Comparison of ENCODE assay signal across 8 mouse cellular contexts in genomic region chr15:11036535-11037375, GRCm38 (mm10). TPM values are rescaled to one million over a fixed set of nuclear protein-coding genes. Genes with fewer than 3 reads are reported as not detected.
DNase-seq lines count a peak whose midpoint lies in the region; ATAC-seq lines count a peak whose summit lies in the region.

No protein-coding gene starts in this region.

- H3K4me1 ChIP-seq in heart, embryonic 12.5 days (replicated peaks) = peaks cover 20% of the 10 kb centered on the region
- peaks cover 4% of the 10 kb centered on the region; the same call in 1 of the 2 replicates for H3K4me1 ChIP-seq in forebrain, embryonic 14.5 days (ENCODE audit: control insufficient read depth, insufficient read depth, low read length)
- H3K4me1 ChIP-seq in neural tube, embryonic 14.5 days (ENCODE audit: control insufficient read depth, insufficient read depth, low read length) = peaks cover 18% of the 10 kb centered on the region

- H3K27me3 ChIP-seq in heart, embryonic 12.5 days (replicated peaks) = peaks cover 62% of the 10 kb centered on the region
- H3K27me3 ChIP-seq in forebrain, embryonic 14.5 days (replicated peaks; ENCODE audit: control insufficient read depth, insufficient read depth, low read length) = peaks cover 37% of the 10 kb centered on the region
- H3K27me3 ChIP-seq in neural tube, embryonic 14.5 days (ENCODE audit: control insufficient read depth, insufficient read depth, low read length) = peaks cover 36% of the 10 kb centered on the region

- WGBS in heart, embryonic 12.5 days = 3% methylated on average over 49 of the region's 49 CpGs
- 1% methylated on average over 49 of the region's 49 CpGs for WGBS in forebrain, embryonic 14.5 days
- 2% methylated on average over 49 of the region's 49 CpGs for WGBS in neural tube, embryonic 14.5 days

- H3K4me3 ChIP-seq in heart, embryonic 12.5 days = peak overlapping the region; percentile 38
- peak overlapping the region; percentile 29 for H3K4me3 ChIP-seq in forebrain, embryonic 14.5 days (ENCODE audit: low read depth, low read length)
- peak overlapping the region; percentile 27 for H3K4me3 ChIP-seq in neural tube, embryonic 14.5 days (ENCODE audit: low read depth, low read length)

- H3K27ac ChIP-seq in heart, embryonic 12.5 days (ENCODE audit: poor library complexity, severe bottlenecking) = no peak overlapping the region
- no peak overlapping the region for H3K27ac ChIP-seq in forebrain, embryonic 14.5 days (ENCODE audit: low read depth, low read length)
- no peak overlapping the region for H3K27ac ChIP-seq in neural tube, embryonic 14.5 days (ENCODE audit: low read depth, low read length)

- no peaks in the 10 kb centered on the region for H3K36me3 ChIP-seq in heart, embryonic 12.5 days
- H3K36me3 ChIP-seq in forebrain, embryonic 14.5 days (ENCODE audit: control insufficient read depth, insufficient read depth, low read length) = no peaks in the 10 kb centered on the region
- no peaks in the 10 kb centered on the region for H3K36me3 ChIP-seq in neural tube, embryonic 14.5 days (ENCODE audit: control insufficient read depth, insufficient read depth, low read length)

- no peaks in the 10 kb centered on the region for H3K9me3 ChIP-seq in heart, embryonic 12.5 days (replicated peaks)
- no peaks in the 10 kb centered on the region for H3K9me3 ChIP-seq in forebrain, embryonic 14.5 days (replicated peaks; ENCODE audit: control insufficient read depth, low read length)
- no peaks in the 10 kb centered on the region for H3K9me3 ChIP-seq in neural tube, embryonic 14.5 days (ENCODE audit: control insufficient read depth, low read length)

- intact Hi-C loops in left cerebral cortex, postnatal 4 days (cut with DNase I) = loop anchor here (5.0 to 10.0 kb wide), 2 partner anchors 112 to 281 kb away; no protein-coding TSS in a partner anchor

- 0 out of 2 replicates have a peak overlapping the region, but pooled peaks have one; percentile 1 for H3K9ac ChIP-seq in heart, embryonic 12.5 days
- peak overlapping the region; percentile 40; the same call in 1 of the 2 replicates for H3K9ac ChIP-seq in forebrain, embryonic 14.5 days (ENCODE audit: low read length)
- H3K9ac ChIP-seq in neural tube, embryonic 14.5 days (replicated peaks; ENCODE audit: low read depth, low read length) = peak overlapping the region; percentile 52; the same call in 1 of the 2 replicates

- H3K4me2 ChIP-seq in heart, embryonic 12.5 days = peak overlapping the region; percentile 67
- H3K4me2 ChIP-seq in forebrain, embryonic 14.5 days (ENCODE audit: low read length) = peak overlapping the region; percentile 55
- peak overlapping the region; percentile 70 for H3K4me2 ChIP-seq in neural tube, embryonic 14.5 days (ENCODE audit: low read depth, low read length)

- no peak for DNase-seq in heart, adult 18-20 months
- peak; percentile 25 for DNase-seq in R1 (ENCODE audit: low read depth, low spot score)
- peak; percentile 5 for DNase-seq in forebrain, embryonic 14.5 days (ENCODE audit: low spot score)
- DNase-seq in left cerebral cortex, postnatal 4 days = peak; percentile 14
- DNase-seq in adrenal gland, adult (ENCODE audit: inconsistent age in 2 of 2, low spot score in 1 of 2) = no peak

- ATAC-seq in heart, embryonic 12.5 days (ENCODE audit: insufficient number of reproducible peaks, low FRiP score) = no peak
- peak; percentile 27; the same call in 1 of the 2 replicates for ATAC-seq in forebrain, embryonic 14.5 days
- peak; percentile 52 for ATAC-seq in neural tube, embryonic 14.5 days (ENCODE audit: low read depth)
- no peak for ATAC-seq in granulocyte monocyte progenitor cell, adult 5-6 weeks (replicated peaks; ENCODE audit: poor library complexity, severe bottlenecking)

RNA-seq across cellular contexts. Expression of gene Rxfp3, which starts 1.0 kb away (rescaled TPM):
- 0.06 TPM in 2 replicates for polyA plus RNA-seq in heart, embryonic 12.5 days (2016; fragmentation: Nextera tagmentation; extraction: Ambion mirVana)
- total RNA-seq in heart, adult 18-20 months (2021) = under 1 TPM in 1 of 2 experiments, not detected in 1; 0.05 TPM
- 1.2 TPM in 2 replicates for polyA plus RNA-seq in forebrain, embryonic 14.5 days (2014; fragmentation: Nextera tagmentation; extraction: Ambion mirVana)
- total RNA-seq in left cerebral cortex, postnatal 4 days (2021) = 1 to 10 TPM; 4.4 to 5.6 TPM
- polyA plus RNA-seq in neural tube, embryonic 14.5 days (2014; fragmentation: Nextera tagmentation; extraction: Ambion mirVana) = 1.2 and 1.7 TPM in 2 replicates
- not detected in 2 replicates for total RNA-seq in granulocyte monocyte progenitor cell, adult 5-6 weeks (2014; fragmentation: Nextera tagmentation)
- total RNA-seq in granulocyte monocyte progenitor cell, adult 5-6 weeks (2017) = not detected in 2 replicates

RNA-seq across cellular contexts. Expression of gene Adamts12, which starts 27.8 kb away (rescaled TPM):
- polyA plus RNA-seq in heart, embryonic 12.5 days (2016; fragmentation: Nextera tagmentation; extraction: Ambion mirVana) = 1.1 and 1.4 TPM in 2 replicates
- total RNA-seq in heart, adult 18-20 months (2021) = 1 to 10 TPM; 1.0 to 1.9 TPM
- polyA plus RNA-seq in forebrain, embryonic 14.5 days (2014; fragmentation: Nextera tagmentation; extraction: Ambion mirVana) = 0.88 and 1.4 TPM in 2 replicates
- 1 to 10 TPM; 5.2 to 6.5 TPM for total RNA-seq in left cerebral cortex, postnatal 4 days (2021)
- polyA plus RNA-seq in neural tube, embryonic 14.5 days (2014; fragmentation: Nextera tagmentation; extraction: Ambion mirVana) = 2.2 and 4.1 TPM in 2 replicates
- not detected in 2 replicates for total RNA-seq in granulocyte monocyte progenitor cell, adult 5-6 weeks (2014; fragmentation: Nextera tagmentation)
- not detected in 2 replicates for total RNA-seq in granulocyte monocyte progenitor cell, adult 5-6 weeks (2017)

RNA-seq across cellular contexts. Expression of gene Slc45a2, which starts 36.2 kb away (rescaled TPM):
- 0.08 TPM in 1 of 2 replicates, not detected in the other for polyA plus RNA-seq in heart, embryonic 12.5 days (2016; fragmentation: Nextera tagmentation; extraction: Ambion mirVana)
- not detected for total RNA-seq in heart, adult 18-20 months (2021)
- polyA plus RNA-seq in forebrain, embryonic 14.5 days (2014; fragmentation: Nextera tagmentation; extraction: Ambion mirVana) = 0.07 TPM in 1 of 2 replicates, not detected in the other
- not detected for total RNA-seq in left cerebral cortex, postnatal 4 days (2021)
- 0.07 TPM in 1 of 2 replicates, not detected in the other for polyA plus RNA-seq in neural tube, embryonic 14.5 days (2014; fragmentation: Nextera tagmentation; extraction: Ambion mirVana)
- total RNA-seq in granulocyte monocyte progenitor cell, adult 5-6 weeks (2014; fragmentation: Nextera tagmentation) = not detected in 2 replicates
- total RNA-seq in granulocyte monocyte progenitor cell, adult 5-6 weeks (2017) = not detected in 2 replicates

RNA-seq across cellular contexts. Expression of gene Amacr, which starts 55.2 kb away (rescaled TPM):
- polyA plus RNA-seq in heart, embryonic 12.5 days (2016; fragmentation: Nextera tagmentation; extraction: Ambion mirVana) = 13.2 and 13.8 TPM in 2 replicates
- 10 to 100 TPM; 35.3 to 36.0 TPM for total RNA-seq in heart, adult 18-20 months (2021)
- polyA plus RNA-seq in forebrain, embryonic 14.5 days (2014; fragmentation: Nextera tagmentation; extraction: Ambion mirVana) = 11.4 and 12.9 TPM in 2 replicates
- 1 to 10 TPM; 5.8 to 7.2 TPM for total RNA-seq in left cerebral cortex, postnatal 4 days (2021)
- polyA plus RNA-seq in neural tube, embryonic 14.5 days (2014; fragmentation: Nextera tagmentation; extraction: Ambion mirVana) = 14.2 TPM in 2 replicates
- 3.2 and 3.5 TPM in 2 replicates for total RNA-seq in granulocyte monocyte progenitor cell, adult 5-6 weeks (2014; fragmentation: Nextera tagmentation)
- total RNA-seq in granulocyte monocyte progenitor cell, adult 5-6 weeks (2017) = 6.5 and 6.9 TPM in 2 replicates

Comparison
In these comparisons a context has a peak if more than half of its experiments do, and no peak if none do; other contexts are left out.
1. ATAC-seq: peak in forebrain, embryonic 14.5 days (single experiment) and neural tube, embryonic 14.5 days (single experiment); none in heart, embryonic 12.5 days (single experiment) and granulocyte monocyte progenitor cell, adult 5-6 weeks (single experiment).
2. H3K9ac ChIP-seq: peak in every context shown above with its lines; median percentile 52 in neural tube, embryonic 14.5 days; 40 in forebrain, embryonic 14.5 days; 1 in heart, embryonic 12.5 days.
3. DNase-seq: peak in R1 (single experiment), forebrain, embryonic 14.5 days (single experiment) and left cerebral cortex, postnatal 4 days (single experiment); none in heart, adult 18-20 months (0 of 2) and adrenal gland, adult (0 of 2).
4. RNA of gene Rxfp3, which starts 1.0 kb away (total RNA-seq): 4.4 to 5.6 TPM in left cerebral cortex, postnatal 4 days; 0.05 TPM in heart, adult 18-20 months and not detected in granulocyte monocyte progenitor cell, adult 5-6 weeks; every median in the first group is over 4 times any median in the second.
5. Peak in every context shown above with its lines, with median percentiles within 50 percentile points of each other: H3K4me2 ChIP-seq and H3K4me3 ChIP-seq.